Mouse (Mus musculus): Measurements from ENCODE around the gene Cecr2. TPM values are rescaled to one million over a fixed set of nuclear protein-coding genes. Genes with fewer than 3 reads are reported as not detected.

The Cecr2 gene
- polyA plus RNA-seq, 1 experiment from 2014 or later, result 5.0 TPM

DNA sequence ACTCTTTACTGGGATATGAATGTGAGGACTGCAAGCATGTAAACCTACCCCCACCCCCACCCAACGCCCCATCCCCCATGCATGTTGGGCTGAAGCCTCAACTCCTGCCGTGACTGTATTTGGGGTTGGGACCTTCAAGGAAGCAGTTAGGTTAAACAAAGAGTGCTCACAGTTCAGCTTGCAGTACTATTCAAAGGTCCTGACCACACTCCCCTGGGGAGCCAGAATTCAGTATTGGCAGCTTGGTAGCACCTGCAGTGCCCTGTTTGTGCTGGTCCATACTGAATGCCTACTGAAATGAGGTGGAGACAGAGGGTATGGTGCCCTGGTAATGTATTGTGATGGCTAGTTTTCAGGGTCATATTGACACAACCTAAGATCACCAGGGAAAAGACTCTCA is 39.1 kb upstream of the Cecr2 start:
- DNase-seq, result no peak
- Histone ChIP-seq H3K36me3 (replicated peaks; ENCODE audit: insufficient read depth, low read length) (no peaks in the 10 kb centered on the region), H3K4me3 (ENCODE audit: low read depth, low read length) (no peak overlapping the region), H3K9me3 (ENCODE audit: low read length) (no peaks in the 10 kb centered on the region), H3K4me2 (ENCODE audit: low read depth, low read length) (no peak overlapping the region), H3K27me3 (ENCODE audit: insufficient read depth, low read length) (no peaks in the 10 kb centered on the region), H3K9ac (replicated peaks) (no peak overlapping the region), H3K27ac (ENCODE audit: low read depth) (peak overlapping the region; percentile 48), H3K4me1 (ENCODE audit: insufficient read depth) (peaks cover 11% of the 10 kb centered on the region)
- TF ChIP-seq CTCF (IDR thresholded peaks at IDR 0.05; ENCODE audit: low read depth) (no peak), EP300 (IDR thresholded peaks at IDR 0.05; ENCODE audit: low read depth) (no peak)
- ATAC-seq, result peak; percentile 15; the same call in 1 of the 2 replicates
- WGBS (ENCODE audit: insufficient replicate concordance), result 37% methylated on average over 2 of the region's 2 CpGs

GRCm38 (mm10) chr6:120628963-120629362 is 37.2 kb upstream of the Cecr2 start:
- Histone ChIP-seq H3K9me3 (ENCODE audit: low read length) (no peaks in the 10 kb centered on the region), H3K4me2 (ENCODE audit: low read depth, low read length) (no peak overlapping the region), H3K9ac (replicated peaks) (no peak overlapping the region), H3K4me3 (ENCODE audit: low read depth, low read length) (no peak overlapping the region), H3K27ac (ENCODE audit: low read depth) (no peak overlapping the region), H3K4me1 (ENCODE audit: insufficient read depth) (peaks cover 11% of the 10 kb centered on the region), H3K27me3 (ENCODE audit: insufficient read depth, low read length) (no peaks in the 10 kb centered on the region), H3K36me3 (replicated peaks; ENCODE audit: insufficient read depth, low read length) (no peaks in the 10 kb centered on the region)
- TF ChIP-seq EP300 (IDR thresholded peaks at IDR 0.05; ENCODE audit: low read depth) (no peak), CTCF (IDR thresholded peaks at IDR 0.05; ENCODE audit: low read depth) (no peak)
- ATAC-seq (no peak), DNase-seq (no peak)
- 48% methylated on average over 2 of the region's 2 CpGs for WGBS (ENCODE audit: insufficient replicate concordance)

GRCm38 (mm10) chr6:120635391-120636028 is 30.7 kb upstream of the Cecr2 start:
- no peaks in the 10 kb centered on the region for H3K9me3 ChIP-seq (ENCODE audit: low read length)
- H3K4me1 ChIP-seq (ENCODE audit: insufficient read depth), result no peaks in the 10 kb centered on the region
- WGBS (ENCODE audit: insufficient replicate concordance), result 65% methylated on average over 8 of the region's 8 CpGs
- no peaks in the 10 kb centered on the region for H3K27me3 ChIP-seq (ENCODE audit: insufficient read depth, low read length)
- peak overlapping the region; percentile 0; the same call in 1 of the 2 replicates for H3K27ac ChIP-seq (ENCODE audit: low read depth)
- peak; percentile 57 for ATAC-seq
- H3K9ac ChIP-seq (replicated peaks), result no peak overlapping the region
- H3K36me3 ChIP-seq (replicated peaks; ENCODE audit: insufficient read depth, low read length), result no peaks in the 10 kb centered on the region
- DNase-seq, result peak; percentile 17
- TF ChIP-seq CTCF (IDR thresholded peaks at IDR 0.05; ENCODE audit: low read depth) (no peak), EP300 (IDR thresholded peaks at IDR 0.05; ENCODE audit: low read depth) (no peak)
- H3K4me3 ChIP-seq (ENCODE audit: low read depth, low read length), result no peak overlapping the region
- H3K4me2 ChIP-seq (ENCODE audit: low read depth, low read length), result no peak overlapping the region

DNA sequence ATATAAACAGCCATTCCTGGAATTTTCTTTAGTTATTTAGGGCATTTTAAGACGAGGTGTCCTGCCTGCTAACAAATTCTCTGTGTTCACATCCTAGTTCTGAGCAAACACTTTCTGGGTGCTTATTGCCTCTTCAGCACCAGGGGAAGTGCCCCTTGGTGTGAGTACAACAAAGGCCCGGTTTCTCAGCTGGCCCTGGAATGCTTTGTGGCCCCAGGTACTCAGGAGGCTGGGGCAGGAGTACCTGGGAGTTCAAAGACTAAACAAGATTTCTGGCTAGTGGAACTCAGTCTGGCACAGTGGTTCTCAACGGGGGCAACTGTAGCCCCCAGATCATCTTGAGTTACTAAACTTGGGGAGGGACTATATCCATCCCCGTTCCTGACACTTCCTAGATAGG is 26.6 kb upstream of the Cecr2 start:
- WGBS (ENCODE audit: insufficient replicate concordance), result 50% methylated on average over 4 of the region's 4 CpGs
- Histone ChIP-seq H3K27me3 (ENCODE audit: insufficient read depth, low read length) (no peaks in the 10 kb centered on the region), H3K9ac (replicated peaks) (no peak overlapping the region), H3K4me1 (ENCODE audit: insufficient read depth) (no peaks in the 10 kb centered on the region), H3K4me3 (ENCODE audit: low read depth, low read length) (no peak overlapping the region), H3K36me3 (replicated peaks; ENCODE audit: insufficient read depth, low read length) (no peaks in the 10 kb centered on the region), H3K27ac (ENCODE audit: low read depth) (no peak overlapping the region), H3K4me2 (ENCODE audit: low read depth, low read length) (no peak overlapping the region), H3K9me3 (ENCODE audit: low read length) (no peaks in the 10 kb centered on the region)
- no peak for DNase-seq
- ATAC-seq, result no peak
- no peak for TF ChIP-seq EP300 (IDR thresholded peaks at IDR 0.05; ENCODE audit: low read depth)
- TF ChIP-seq CTCF (IDR thresholded peaks at IDR 0.05; ENCODE audit: low read depth), result no peak

DNA sequence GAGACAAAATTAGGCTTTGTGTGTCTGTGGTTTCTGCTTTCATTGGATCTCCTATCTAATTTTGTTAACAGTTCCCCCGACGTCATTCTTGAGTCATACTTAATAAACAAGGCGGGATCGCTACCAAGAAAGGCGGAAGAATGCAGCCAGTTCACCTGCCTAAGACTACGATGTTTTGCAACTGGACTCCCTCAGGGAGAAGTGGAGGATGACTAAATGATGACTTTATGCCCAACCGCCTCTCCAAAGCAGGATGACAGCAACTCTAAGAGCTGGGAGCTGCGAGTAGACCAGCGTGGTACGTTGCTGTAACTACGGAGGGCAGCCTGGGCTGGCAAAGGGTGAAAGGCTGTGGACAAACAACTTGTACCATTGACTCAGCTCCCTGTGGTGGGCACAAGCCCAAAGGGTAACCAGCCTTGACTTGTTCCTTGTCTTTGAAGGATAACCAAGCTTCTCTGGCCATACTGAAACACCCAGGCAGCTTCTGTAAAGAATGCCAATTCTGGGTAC is 24.2 kb upstream of the Cecr2 start:
- no peak overlapping the region for H3K9ac ChIP-seq (replicated peaks)
- H3K4me3 ChIP-seq (ENCODE audit: low read depth, low read length), result no peak overlapping the region
- no peaks in the 10 kb centered on the region for H3K27me3 ChIP-seq (ENCODE audit: insufficient read depth, low read length)
- no peaks in the 10 kb centered on the region for H3K4me1 ChIP-seq (ENCODE audit: insufficient read depth)
- ATAC-seq (no peak), DNase-seq (no peak)
- no peak for TF ChIP-seq EP300 (IDR thresholded peaks at IDR 0.05; ENCODE audit: low read depth)
- no peak for TF ChIP-seq CTCF (IDR thresholded peaks at IDR 0.05; ENCODE audit: low read depth)
- 85% methylated on average over 11 of the region's 11 CpGs for WGBS (ENCODE audit: insufficient replicate concordance)
- no peaks in the 10 kb centered on the region for H3K9me3 ChIP-seq (ENCODE audit: low read length)
- H3K27ac ChIP-seq (ENCODE audit: low read depth), result no peak overlapping the region
- no peak overlapping the region for H3K4me2 ChIP-seq (ENCODE audit: low read depth, low read length)
- no peaks in the 10 kb centered on the region for H3K36me3 ChIP-seq (replicated peaks; ENCODE audit: insufficient read depth, low read length)

GRCm38 (mm10) chr6:120643776-120644175 is 22.4 kb upstream of the Cecr2 start:
- ATAC-seq (no peak), DNase-seq (no peak)
- no peak overlapping the region for H3K4me2 ChIP-seq (ENCODE audit: low read depth, low read length)
- H3K27ac ChIP-seq (ENCODE audit: low read depth), result no peak overlapping the region
- H3K36me3 ChIP-seq (replicated peaks; ENCODE audit: insufficient read depth, low read length), result no peaks in the 10 kb centered on the region
- no peaks in the 10 kb centered on the region for H3K4me1 ChIP-seq (ENCODE audit: insufficient read depth)
- TF ChIP-seq EP300 (IDR thresholded peaks at IDR 0.05; ENCODE audit: low read depth) (no peak), CTCF (IDR thresholded peaks at IDR 0.05; ENCODE audit: low read depth) (no peak)
- no peak overlapping the region for H3K9ac ChIP-seq (replicated peaks)
- no peaks in the 10 kb centered on the region for H3K27me3 ChIP-seq (ENCODE audit: insufficient read depth, low read length)
- WGBS (ENCODE audit: insufficient replicate concordance), result 69% methylated on average over 7 of the region's 7 CpGs
- no peak overlapping the region for H3K4me3 ChIP-seq (ENCODE audit: low read depth, low read length)
- H3K9me3 ChIP-seq (ENCODE audit: low read length), result no peaks in the 10 kb centered on the region

All from liver, postnatal 0 days (tissue).